Mouse (Mus musculus) brain, embryonic 14.5 days (tissue): Measurements from ENCODE around the gene H2-D1. TPM values are rescaled to one million over a fixed set of nuclear protein-coding genes. Genes with fewer than 3 reads are reported as not detected.
"Not testable (repeated sequence)": the region's sequence is repeated elsewhere in the genome, so short reads cannot be mapped to it uniquely, and the experiment has no call there.

Experiments
- DNase-seq: peaks from one replicate; pipeline ENCODE4 v3.0.0-alpha.2; 2011; ENCODE audit warnings: low read depth
- CTCF ChIP-seq: fragments of 200-500 bp; IDR thresholded peaks from 2 replicates; pipeline ENCODE4 v1.5.1; 2012; ENCODE audit warnings: inconsistent platforms, mild to moderate bottlenecking, moderate library complexity, borderline replicate concordance; ENCODE audit not compliant: insufficient read depth, insufficient read length; ENCODE audit errors: extremely low read depth
- POLR2A ChIP-seq: fragments of 200-500 bp; IDR thresholded peaks from 2 replicates; pipeline ENCODE4 v1.6.1; 2012; ENCODE audit warnings: mild to moderate bottlenecking, inconsistent platforms, borderline replicate concordance; ENCODE audit not compliant: poor library complexity, insufficient read depth, insufficient read length, severe bottlenecking; ENCODE audit errors: extremely low read depth
- polyA plus RNA-seq: library from polyadenylated mRNA; depleted of rRNA; stranded (reverse); fragments of >200 nt; gene quantifications from 2 replicates; pipeline ENCODE4 v1.2.3, GENCODE M21; 2012

H2-D1 gene
- polyA plus RNA-seq, 1 experiment, result 39.5 TPM

- DNase-seq, result peak; percentile 25
- TF ChIP-seq POLR2A (no peak), CTCF (no peak)
Observed at GRCm38 (mm10) chr17:35233114-35233980, 29.2 kb upstream of the H2-D1 start, which contains the start of gene Atp6v1g2. Atp6v1g2 (plus strand) TSS chr17:35233660.

GRCm38 (mm10) chr17:35234090-35234489, 28.4 kb upstream of the H2-D1 start:
- DNase-seq, result not testable (repeated sequence)

- peak; percentile 54 for DNase-seq
- TF ChIP-seq POLR2A, result no peak
- no peak for TF ChIP-seq CTCF
Observed at GRCm38 (mm10) chr17:35234903-35235302, 27.6 kb upstream of the H2-D1 start.

DNA sequence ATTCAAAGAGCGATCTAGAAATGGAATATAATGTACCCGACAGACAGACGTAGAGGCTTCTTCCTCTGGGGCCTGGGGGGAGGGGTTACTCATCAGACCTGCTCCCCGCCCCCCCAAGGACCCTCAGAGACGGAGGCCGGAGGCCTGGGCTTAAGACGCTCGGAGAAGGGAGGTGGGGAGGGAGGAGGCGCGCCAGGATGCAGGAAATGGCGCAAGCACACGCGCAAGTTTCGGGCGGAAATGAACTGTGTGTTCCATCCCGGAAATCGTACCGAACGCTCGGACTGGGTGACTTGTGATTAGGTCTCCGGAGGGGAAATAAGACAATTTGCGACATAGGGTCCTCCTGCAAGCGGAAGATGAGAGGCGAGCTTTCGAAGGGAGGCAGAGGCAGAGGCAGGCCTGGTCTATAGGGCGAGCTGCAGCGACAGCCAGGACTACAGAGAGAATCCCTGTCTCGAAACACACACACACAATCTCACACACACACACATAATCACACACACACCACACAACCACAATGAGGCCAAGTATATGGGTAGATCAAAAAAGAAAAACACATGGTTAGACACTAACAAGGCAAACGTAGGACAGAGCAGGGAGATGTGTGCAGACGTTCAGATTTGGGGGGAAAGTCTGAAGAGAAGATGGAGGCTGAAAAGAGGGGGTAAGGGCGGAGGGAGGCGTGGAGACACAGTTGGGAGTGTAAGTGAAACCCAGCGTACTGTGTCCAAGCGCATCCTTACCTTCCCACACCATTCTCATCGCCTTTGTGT, 26.7 kb upstream of the H2-D1 start, which contains the start of gene Nfkbil1:
TSS of gene Nfkbil1 (minus strand) at position 179 of the 776 bp plus-strand sequence.
- TF ChIP-seq POLR2A, result no peak
- no peak for TF ChIP-seq CTCF
- peak; percentile 98 for DNase-seq

- DNase-seq, result peak; percentile 95
- TF ChIP-seq POLR2A (peak; percentile 28; the same call in 1 of the 2 replicates), CTCF (peak; percentile 98)
Observed at GRCm38 (mm10) chr17:35236390-35236746, 26.2 kb upstream of the H2-D1 start.

DNA sequence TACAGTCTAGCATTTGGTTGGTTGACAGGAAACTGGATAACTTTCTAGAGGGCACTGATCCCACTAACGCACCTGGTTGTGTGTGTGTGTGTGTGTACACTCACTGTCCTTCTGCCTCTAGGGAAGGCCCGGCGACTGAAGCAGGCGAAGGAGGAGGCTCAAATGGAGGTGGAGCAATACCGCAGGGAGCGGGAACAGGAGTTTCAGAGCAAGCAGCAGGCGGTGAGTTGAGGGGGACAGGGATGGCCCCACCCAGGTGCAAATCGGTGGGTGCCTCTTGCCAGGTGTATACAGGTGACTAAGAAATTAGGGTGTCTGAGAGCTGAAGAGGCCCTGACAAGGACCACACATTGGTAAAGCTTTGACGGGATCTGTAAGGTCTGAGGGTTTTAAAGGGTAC, 25.5 kb upstream of the H2-D1 start:
- TF ChIP-seq CTCF, result no peak
- no peak for TF ChIP-seq POLR2A
- no peak for DNase-seq

DNA sequence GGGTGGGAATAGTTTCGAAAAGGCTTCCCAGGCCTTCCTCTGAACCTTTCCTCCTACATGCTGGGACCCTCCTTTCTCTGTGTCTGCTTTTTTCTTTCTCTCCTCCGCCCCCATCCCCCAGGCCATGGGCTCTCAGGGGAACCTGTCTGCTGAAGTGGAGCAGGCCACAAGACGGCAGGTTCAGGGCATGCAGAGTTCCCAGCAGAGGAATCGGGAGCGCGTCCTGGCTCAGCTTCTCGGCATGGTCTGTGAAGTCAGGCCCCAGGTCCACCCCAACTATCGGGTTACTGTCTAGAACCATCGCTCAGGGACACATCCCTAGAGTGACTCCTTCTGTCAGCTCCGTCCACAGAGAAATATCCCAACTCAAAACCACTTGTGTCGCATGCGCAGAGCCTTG, 25.0 kb upstream of the H2-D1 start:
- no peak for DNase-seq
- TF ChIP-seq CTCF, result no peak
- no peak for TF ChIP-seq POLR2A

DNA sequence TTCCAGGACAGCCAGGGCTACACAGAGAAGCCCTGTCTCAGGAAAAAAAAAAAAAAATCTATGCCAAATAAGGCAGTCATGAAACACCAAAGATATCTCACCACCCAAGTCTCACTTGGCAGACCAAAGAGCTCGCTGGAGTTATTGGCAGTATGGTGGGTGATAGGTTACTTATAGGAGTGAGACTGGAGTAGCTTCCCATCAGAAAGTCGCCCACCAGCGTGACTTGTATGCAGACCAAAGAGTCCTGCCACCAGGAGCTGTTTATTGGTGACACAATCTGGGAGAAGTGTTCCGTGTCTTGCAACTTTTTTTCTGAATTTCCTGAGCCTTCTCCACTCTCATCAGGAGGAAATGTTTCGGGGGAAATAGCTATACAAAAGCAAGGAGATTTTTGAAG, 22.8 kb upstream of the H2-D1 start:
- DNase-seq, result no peak
- TF ChIP-seq CTCF (no peak), POLR2A (no peak)

GRCm38 (mm10) chr17:35240384-35241304, 21.9 kb upstream of the H2-D1 start:
- TF ChIP-seq CTCF (no peak), POLR2A (no peak)
- no peak for DNase-seq

GRCm38 (mm10) chr17:35241305-35242014, 21.1 kb upstream of the H2-D1 start, which contains the start of gene Ddx39b:
Ddx39b (plus strand) TSS chr17:35241746.
- no peak for TF ChIP-seq CTCF
- TF ChIP-seq POLR2A, result peak; percentile 61
- DNase-seq, result peak; percentile 99

GRCm38 (mm10) chr17:35242015-35242941, 20.3 kb upstream of the H2-D1 start:
- TF ChIP-seq POLR2A (0 out of 2 replicates have a peak, but pooled peaks have one; percentile 35), CTCF (peak; percentile 26; the same call in 1 of the 2 replicates)
- peak; percentile 80 for DNase-seq
